Mouse (Mus musculus) embryo, embryonic 10 days (tissue): Measurements from ENCODE around the gene Mal.

Experiments
- DNase-seq: peaks from one replicate; pipeline ENCODE4 v3.0.0-alpha.2; 2015; ENCODE audit warnings: low spot score

The Mal gene

DNA sequence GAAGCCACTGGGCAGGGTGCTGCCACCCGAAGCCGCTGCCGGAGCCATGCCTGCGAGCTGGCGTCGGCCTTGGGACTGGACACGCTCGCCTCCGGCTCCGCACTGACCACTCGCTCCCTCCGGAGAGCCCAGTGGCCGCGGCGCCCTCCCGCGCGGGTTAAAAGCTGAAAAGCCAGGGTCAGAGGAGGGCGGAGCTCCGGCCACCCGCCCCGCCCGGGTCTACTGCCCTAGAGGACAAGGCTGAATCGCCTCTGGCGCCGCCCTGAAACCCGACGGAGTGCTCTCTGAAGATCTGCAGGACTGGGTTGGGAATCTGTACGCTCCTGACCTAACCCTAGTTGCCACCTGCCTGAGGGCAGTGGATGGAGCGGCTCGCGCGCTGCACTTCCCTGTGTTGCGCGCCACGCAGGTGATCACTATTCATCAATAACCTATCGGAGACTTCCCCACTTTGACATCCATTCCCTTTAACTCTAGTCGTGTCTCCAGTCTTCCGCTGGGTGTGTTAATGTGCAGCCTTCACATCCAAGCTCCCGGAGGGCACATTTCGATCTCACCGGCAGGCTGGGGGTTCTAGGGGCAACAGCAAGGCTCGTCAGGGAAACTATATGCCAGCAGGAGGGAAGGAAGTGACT is at the start of gene Mal:
Gene Mal, minus strand, starts transcription at position 610 of the 635 bp plus-strand sequence.
- peak; percentile 73 for DNase-seq

DNA sequence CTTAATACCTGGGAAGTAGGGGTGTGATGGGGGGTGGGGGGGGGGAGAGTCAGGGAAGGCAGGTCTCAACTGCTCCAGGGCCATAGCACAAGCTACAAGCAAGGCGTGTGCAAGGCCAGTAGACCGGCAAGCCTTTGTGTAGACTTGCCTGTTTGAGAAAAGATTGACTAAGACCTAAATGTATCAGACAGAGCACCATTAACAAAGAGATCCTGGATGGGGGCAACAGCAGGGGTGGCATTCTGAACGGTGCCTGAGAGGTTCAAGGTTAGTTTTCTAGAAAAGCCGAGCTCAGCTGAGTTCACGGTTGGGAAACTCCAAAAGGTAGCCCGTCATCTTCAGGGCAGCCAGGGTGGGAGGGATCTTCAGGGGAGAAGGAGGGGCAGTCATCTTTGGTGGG is 48.8 kb upstream of the Mal start:
- no peak for DNase-seq

DNA sequence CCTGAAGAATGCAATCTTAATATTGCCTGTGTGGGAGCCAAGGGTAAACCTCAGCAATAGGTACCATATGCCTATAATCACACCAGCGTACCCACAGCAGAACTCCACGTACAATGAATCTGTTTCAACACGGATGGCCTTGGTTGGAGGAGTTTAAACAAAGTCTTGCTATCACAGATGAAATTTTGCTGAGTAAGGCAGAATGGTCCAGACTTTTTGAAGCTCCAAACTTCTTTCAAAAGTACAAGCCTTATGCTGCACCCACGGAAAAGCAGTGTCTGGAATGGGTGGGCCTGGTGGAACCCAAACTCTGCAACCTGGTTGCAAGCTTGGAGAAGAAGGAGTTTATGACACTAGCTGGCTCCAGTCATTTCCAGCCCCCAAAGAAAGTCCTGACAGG is 32.7 kb upstream of the Mal start:
- no peak for DNase-seq

- peak; percentile 89 for DNase-seq
Measured at GRCm38 (mm10) chr2:127683687-127684331, 27.3 kb upstream of the Mal start.

DNA sequence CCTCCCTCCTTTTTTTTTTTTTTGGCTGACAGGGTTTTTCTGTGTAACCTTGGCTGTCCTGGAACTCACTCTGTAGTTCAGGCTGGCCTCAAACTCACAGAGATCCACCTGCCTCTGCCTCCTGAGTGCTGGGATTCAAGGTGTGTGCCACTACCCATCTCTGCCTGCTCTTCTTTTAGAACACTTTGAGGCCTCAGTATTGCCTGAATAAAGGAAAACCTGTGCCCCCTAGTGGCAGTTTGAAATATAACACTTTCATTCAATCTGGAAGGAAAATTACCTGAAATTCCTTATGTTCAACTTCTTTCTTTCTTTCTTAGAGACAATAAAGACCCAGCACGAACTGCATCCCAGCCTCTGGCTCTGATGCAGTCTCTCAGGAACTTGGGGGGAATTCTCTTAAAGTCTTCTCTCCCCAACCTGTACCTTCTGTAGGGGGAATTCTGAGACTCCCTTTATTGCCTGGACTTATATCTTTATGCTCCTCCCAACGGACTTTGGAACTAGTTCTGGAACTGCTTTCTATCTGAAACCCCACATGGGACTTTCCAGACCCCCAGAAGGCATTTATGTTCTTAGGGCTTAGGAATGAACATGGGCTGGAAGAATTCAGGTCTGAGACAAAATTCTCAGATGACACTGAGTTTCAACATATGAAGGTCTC is 11.5 kb upstream of the Mal start:
- DNase-seq: peak; percentile 63

DNA sequence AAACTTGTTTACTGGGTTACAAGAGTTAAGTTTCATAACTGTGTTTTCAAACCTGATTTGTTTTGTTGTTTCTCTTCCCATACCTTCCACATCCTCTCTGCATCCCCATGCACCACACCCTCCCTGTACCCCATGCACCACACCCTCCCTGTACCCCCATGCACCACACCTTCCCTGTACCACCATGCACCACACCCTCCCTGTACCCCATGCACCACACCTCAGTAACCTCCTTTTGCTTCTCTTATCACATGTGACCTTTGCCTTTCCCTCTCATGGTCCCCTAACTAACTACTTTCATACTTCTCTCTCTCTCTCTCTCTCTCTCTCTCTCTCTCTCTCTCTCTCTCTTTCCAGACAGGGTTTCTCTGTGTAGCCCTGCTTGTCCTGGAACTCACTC is 10.5 kb upstream of the Mal start:
- no peak for DNase-seq

GRCm38 (mm10) chr2:127662708-127663107 is 6.2 kb upstream of the Mal start:
- no peak for DNase-seq

DNA sequence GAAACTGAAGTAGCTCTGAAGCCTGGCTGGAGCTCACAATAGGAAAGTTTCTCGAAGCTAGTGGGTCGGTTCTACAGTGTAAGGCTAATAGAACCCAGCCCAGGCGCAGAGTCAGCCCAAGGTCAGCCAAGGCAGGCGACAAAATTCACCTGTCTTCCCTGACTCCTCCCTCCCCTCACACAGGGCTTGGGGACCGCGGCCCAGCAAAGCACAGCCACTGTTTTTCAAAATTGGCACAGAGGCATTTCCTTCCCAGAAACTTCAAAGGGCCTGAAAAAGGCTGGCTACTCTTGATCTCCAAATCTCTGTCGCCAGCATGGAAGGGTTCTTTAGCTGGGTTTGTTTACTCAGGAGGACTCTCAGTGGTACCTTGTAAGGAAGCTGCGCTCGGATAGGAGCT is 1.1 kb downstream of the Mal start:
- DNase-seq: no peak

DNA sequence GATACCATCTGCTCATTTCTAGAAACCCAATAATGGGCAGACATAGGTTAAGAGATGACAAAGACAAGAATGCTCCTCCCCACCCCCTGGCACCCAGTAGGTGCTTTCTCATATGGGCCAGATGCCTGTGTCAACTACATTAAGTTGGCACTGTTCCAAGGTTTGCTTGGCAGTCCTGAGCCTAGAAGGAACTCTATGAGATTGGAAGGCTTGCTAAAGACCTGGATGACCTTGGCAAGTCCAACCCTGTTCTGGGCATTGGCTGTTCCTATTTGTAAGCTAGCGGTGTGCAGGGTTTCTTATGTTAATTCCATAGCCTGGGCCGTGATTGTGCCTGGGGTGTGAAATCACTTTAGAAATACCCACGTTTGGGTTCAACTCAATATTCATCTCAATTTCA is 1.7 kb downstream of the Mal start:
- DNase-seq: no peak

GRCm38 (mm10) chr2:127652805-127653204 is 3.7 kb downstream of the Mal start:
- no peak for DNase-seq

GRCm38 (mm10) chr2:127652335-127652734 is 4.2 kb downstream of the Mal start:
- DNase-seq: no peak

- no peak for DNase-seq
Measured at GRCm38 (mm10) chr2:127651601-127652000, 4.9 kb downstream of the Mal start.

- DNase-seq: no peak
Measured at GRCm38 (mm10) chr2:127649921-127650320, 6.6 kb downstream of the Mal start.

DNA sequence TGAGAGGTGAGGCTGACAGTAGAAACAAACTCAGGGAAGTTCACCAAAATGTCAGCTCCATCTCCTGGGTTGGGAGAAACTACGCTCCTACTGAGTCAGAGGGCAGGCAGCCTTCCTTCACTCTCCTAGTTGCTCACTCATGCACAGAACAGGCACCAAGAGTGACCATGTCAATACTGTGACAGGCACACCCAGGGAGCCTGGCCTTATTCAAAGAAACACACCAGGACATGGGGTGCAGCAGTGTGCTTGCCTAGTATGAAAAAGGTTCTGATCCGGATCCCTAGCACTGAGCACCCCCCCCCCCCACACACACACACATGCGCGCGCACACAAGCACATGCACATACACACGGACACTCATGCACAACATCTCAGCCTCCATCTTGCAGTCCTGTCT is 8.3 kb downstream of the Mal start:
- no peak for DNase-seq

DNA sequence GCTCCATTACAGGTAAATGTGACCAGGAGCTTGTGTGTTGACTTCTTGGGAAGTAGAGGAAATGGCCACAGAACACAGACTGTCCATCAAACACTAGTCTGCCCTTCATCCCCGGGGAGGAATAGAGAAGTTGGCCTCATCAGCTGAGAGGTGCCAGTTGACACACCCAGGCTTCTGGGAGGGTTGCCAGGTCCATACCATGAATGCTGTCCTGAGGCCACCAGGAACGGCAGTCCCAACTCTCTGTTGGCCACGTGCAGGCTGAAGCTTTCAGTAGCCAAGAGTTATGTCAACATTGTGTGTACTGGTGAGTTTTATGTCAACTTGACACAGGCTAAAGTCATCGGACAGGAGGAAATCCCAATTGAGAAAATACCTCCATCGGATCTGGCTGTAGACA is 9.6 kb downstream of the Mal start:
- no peak for DNase-seq

- peak; percentile 14 for DNase-seq
Measured at GRCm38 (mm10) chr2:127643728-127644704, 12.5 kb downstream of the Mal start.

- DNase-seq: no peak
Measured at GRCm38 (mm10) chr2:127638973-127639372, 17.5 kb downstream of the Mal start.

GRCm38 (mm10) chr2:127635581-127635980 is 20.9 kb downstream of the Mal start:
- no peak for DNase-seq

GRCm38 (mm10) chr2:127632601-127633000 is 23.9 kb downstream of the Mal start:
- no peak for DNase-seq

- DNase-seq: no peak
Measured at GRCm38 (mm10) chr2:127627990-127628570, 28.4 kb downstream of the Mal start.

GRCm38 (mm10) chr2:127627354-127627753 is 29.1 kb downstream of the Mal start:
- peak; percentile 18 for DNase-seq

- DNase-seq: no peak
Measured at GRCm38 (mm10) chr2:127625659-127626058, 30.8 kb downstream of the Mal start.
